12 mouse cellular contexts compared by ENCODE assay signal in genomic region chr3:122492872-122493615, GRCm38 (mm10).
DNase-seq lines count a peak whose midpoint lies in the region; ATAC-seq and TF ChIP-seq lines count a peak whose summit lies in the region.
"Had no signal": no experiment of that assay in that cellular context is flagged by ENCODE, and none has a peak within 500 bp of the region (broad histone marks: within the 10 kb centered on the region; RNA-seq: fewer than 3 reads in every experiment).

No protein-coding gene starts in this region.

- peaks cover 10% of the 10 kb centered on the region for H3K4me1 ChIP-seq in hindbrain, embryonic 14.5 days (replicated peaks; ENCODE audit: control insufficient read depth, insufficient read depth, low read length)
- H3K4me1 ChIP-seq in hindbrain, embryonic 11.5 days (replicated peaks; ENCODE audit: control insufficient read depth, insufficient read depth, low read length): no peaks in the 10 kb centered on the region
- H3K4me1 ChIP-seq in forebrain, embryonic 12.5 days: peaks cover 29% of the 10 kb centered on the region
- peaks cover 29% of the 10 kb centered on the region for H3K4me1 ChIP-seq in midbrain, embryonic 13.5 days (replicated peaks)
- H3K4me1 ChIP-seq in heart, embryonic 11.5 days (ENCODE audit: control insufficient read depth, insufficient read depth, low read length): 0 out of 2 replicates have a peak, but pooled peaks cover under 1% of the 10 kb centered on the region

- no peak for TF ChIP-seq POLR2A in brain, embryonic 14.5 days (IDR thresholded peaks at IDR 0.05; ENCODE audit: borderline replicate concordance, extremely low read depth, insufficient read depth, insufficient read length, poor library complexity, severe bottlenecking)

- H3K4me3 ChIP-seq in hindbrain, embryonic 14.5 days (replicated peaks; ENCODE audit: low read length): no peak overlapping the region
- H3K4me3 ChIP-seq in hindbrain, embryonic 11.5 days (ENCODE audit: low read depth, low read length): no peak overlapping the region
- H3K4me3 ChIP-seq in forebrain, embryonic 12.5 days (replicated peaks): peak overlapping the region; percentile 13; the same call in 1 of the 2 replicates
- peak overlapping the region; percentile 20; the same call in 1 of the 2 replicates for H3K4me3 ChIP-seq in midbrain, embryonic 13.5 days (replicated peaks)
- H3K4me3 ChIP-seq in heart, embryonic 11.5 days (ENCODE audit: low read depth, low read length): no peak overlapping the region

- H3K9ac ChIP-seq in hindbrain, embryonic 14.5 days: no peak overlapping the region
- no peak overlapping the region for H3K9ac ChIP-seq in hindbrain, embryonic 11.5 days (ENCODE audit: low read depth, low read length)
- no peak overlapping the region for H3K9ac ChIP-seq in forebrain, embryonic 12.5 days
- H3K9ac ChIP-seq in midbrain, embryonic 13.5 days (replicated peaks): no peak overlapping the region
- no peak overlapping the region for H3K9ac ChIP-seq in heart, embryonic 11.5 days (ENCODE audit: low read depth, low read length)

- ATAC-seq in hindbrain, embryonic 14.5 days (ENCODE audit: low FRiP score): peak; percentile 26; the same call in 1 of the 2 replicates
- no peak for ATAC-seq in hindbrain, embryonic 11.5 days (ENCODE audit: low FRiP score)
- peak; percentile 39; the same call in 1 of the 2 replicates for ATAC-seq in forebrain, embryonic 12.5 days (ENCODE audit: low FRiP score)
- peak; percentile 83 for ATAC-seq in midbrain, embryonic 13.5 days
- ATAC-seq in heart, embryonic 11.5 days (replicated peaks; ENCODE audit: insufficient number of reproducible peaks, low FRiP score, low TSS enrichment): no peak

- WGBS in hindbrain, embryonic 14.5 days: 53% methylated on average over 21 of the region's 21 CpGs
- 82% methylated on average over 21 of the region's 21 CpGs for WGBS in hindbrain, embryonic 11.5 days
- 31% methylated on average over 21 of the region's 21 CpGs for WGBS in forebrain, embryonic 12.5 days
- WGBS in midbrain, embryonic 13.5 days: 33% methylated on average over 21 of the region's 21 CpGs
- 74% methylated on average over 21 of the region's 21 CpGs for WGBS in heart, embryonic 11.5 days (ENCODE audit: insufficient replicate concordance)

- H3K27ac ChIP-seq in hindbrain, embryonic 14.5 days: no peak overlapping the region
- H3K27ac ChIP-seq in hindbrain, embryonic 11.5 days (ENCODE audit: low read depth, low read length): no peak overlapping the region
- H3K27ac ChIP-seq in forebrain, embryonic 12.5 days: no peak overlapping the region
- peak overlapping the region; percentile 54 for H3K27ac ChIP-seq in midbrain, embryonic 13.5 days
- no peak overlapping the region for H3K27ac ChIP-seq in heart, embryonic 11.5 days (ENCODE audit: low read depth, low read length)

- no peak for TF ChIP-seq CTCF in brain, embryonic 14.5 days (IDR thresholded peaks at IDR 0.05; ENCODE audit: borderline replicate concordance, extremely low read depth, insufficient read depth, insufficient read length)

- no peaks in the 10 kb centered on the region for H3K27me3 ChIP-seq in hindbrain, embryonic 14.5 days (ENCODE audit: control insufficient read depth, insufficient read depth, low read length)
- no peaks in the 10 kb centered on the region for H3K27me3 ChIP-seq in hindbrain, embryonic 11.5 days (ENCODE audit: control insufficient read depth, insufficient read depth, low read length)
- no peaks in the 10 kb centered on the region for H3K27me3 ChIP-seq in forebrain, embryonic 12.5 days
- no peaks in the 10 kb centered on the region for H3K27me3 ChIP-seq in midbrain, embryonic 13.5 days
- peaks cover 3% of the 10 kb centered on the region for H3K27me3 ChIP-seq in heart, embryonic 11.5 days (ENCODE audit: control insufficient read depth, insufficient read depth, low read length)

- no peaks in the 10 kb centered on the region for H3K9me3 ChIP-seq in hindbrain, embryonic 14.5 days (ENCODE audit: control insufficient read depth, low read length)
- H3K9me3 ChIP-seq in hindbrain, embryonic 11.5 days (ENCODE audit: control insufficient read depth, low read length): no peaks in the 10 kb centered on the region
- no peaks in the 10 kb centered on the region for H3K9me3 ChIP-seq in forebrain, embryonic 12.5 days
- H3K9me3 ChIP-seq in midbrain, embryonic 13.5 days: no peaks in the 10 kb centered on the region
- H3K9me3 ChIP-seq in heart, embryonic 11.5 days (replicated peaks; ENCODE audit: control insufficient read depth, low read length): no peaks in the 10 kb centered on the region

- H3K36me3 ChIP-seq in hindbrain, embryonic 14.5 days (replicated peaks; ENCODE audit: control insufficient read depth, insufficient read depth): no peaks in the 10 kb centered on the region
- no peaks in the 10 kb centered on the region for H3K36me3 ChIP-seq in hindbrain, embryonic 11.5 days (ENCODE audit: control insufficient read depth, insufficient read depth, low read length)
- H3K36me3 ChIP-seq in forebrain, embryonic 12.5 days (replicated peaks): no peaks in the 10 kb centered on the region
- no peaks in the 10 kb centered on the region for H3K36me3 ChIP-seq in midbrain, embryonic 13.5 days
- no peaks in the 10 kb centered on the region for H3K36me3 ChIP-seq in heart, embryonic 11.5 days (ENCODE audit: control insufficient read depth, insufficient read depth, low read length)

- peak overlapping the region; percentile 34 for H3K4me2 ChIP-seq in hindbrain, embryonic 14.5 days (replicated peaks)
- no peak overlapping the region for H3K4me2 ChIP-seq in hindbrain, embryonic 11.5 days (replicated peaks; ENCODE audit: low read depth, low read length)
- H3K4me2 ChIP-seq in forebrain, embryonic 12.5 days: peak overlapping the region; percentile 46
- H3K4me2 ChIP-seq in midbrain, embryonic 13.5 days (replicated peaks): peak overlapping the region; percentile 42
- H3K4me2 ChIP-seq in heart, embryonic 11.5 days: no peak overlapping the region

- DNase-seq in hindbrain, embryonic 14.5 days (ENCODE audit: low spot score): no peak
- DNase-seq in hindbrain, embryonic 11.5 days (ENCODE audit: low spot score): no peak
- DNase-seq in brain, embryonic 14.5 days (ENCODE audit: low read depth): peak; percentile 80
- DNase-seq in testis, postnatal 14 days (ENCODE audit: low spot score): no peak
- DNase-seq in kidney, adult 8-10 months: no peak
- DNase-seq: cerebellum, adult 9-10 months; heart, postnatal 4 days; lung, adult 18-20 months; thymus, adult 2 months had no signal

Comparison
In these comparisons a context has a peak if more than half of its experiments do, and no peak if none do; other contexts are left out.
1. ATAC-seq: peak in hindbrain, embryonic 14.5 days (single experiment), forebrain, embryonic 12.5 days (single experiment) and midbrain, embryonic 13.5 days (single experiment); none in hindbrain, embryonic 11.5 days (single experiment) and heart, embryonic 11.5 days (single experiment).
2. H3K4me2 ChIP-seq: peak in hindbrain, embryonic 14.5 days (single experiment), forebrain, embryonic 12.5 days (single experiment) and midbrain, embryonic 13.5 days (single experiment); none in hindbrain, embryonic 11.5 days (single experiment) and heart, embryonic 11.5 days (single experiment).
3. H3K4me3 ChIP-seq: peak in forebrain, embryonic 12.5 days (single experiment) and midbrain, embryonic 13.5 days (single experiment); none in hindbrain, embryonic 14.5 days (single experiment), hindbrain, embryonic 11.5 days (single experiment) and heart, embryonic 11.5 days (single experiment).